Mouse (Mus musculus): Measurements from ENCODE around the gene Hrnr.

The Hrnr gene

DNA sequence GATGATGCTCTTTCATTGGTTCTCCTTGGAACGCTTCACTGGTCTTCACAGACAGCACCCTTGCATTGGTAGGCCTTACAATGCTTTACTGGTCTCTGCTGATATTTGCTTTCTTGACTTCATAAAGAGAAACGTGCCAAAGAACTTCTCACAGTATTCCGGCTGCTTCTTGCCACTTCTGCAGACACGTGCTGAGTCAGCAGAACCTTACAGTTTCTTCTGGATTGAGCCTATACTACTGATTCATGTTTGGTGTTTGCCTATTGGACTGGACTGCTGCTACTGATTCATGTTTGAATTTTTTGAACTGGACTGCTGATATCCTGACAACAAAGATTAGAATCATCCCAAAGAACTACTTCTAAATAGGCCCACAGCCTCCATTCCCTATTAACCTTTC lies 20.5 kb downstream of the Hrnr start:
- Histone ChIP-seq H3K36me3 (ENCODE audit: insufficient read depth, low read length) (no peaks in the 10 kb centered on the region), H3K4me3 (replicated peaks; ENCODE audit: low read length) (no peak overlapping the region), H3K27me3 (ENCODE audit: insufficient read depth, low read length) (no peaks in the 10 kb centered on the region), H3K4me1 (replicated peaks; ENCODE audit: low read depth, low read length) (no peaks in the 10 kb centered on the region), H3K9me3 (ENCODE audit: low read length) (no peaks in the 10 kb centered on the region)
- no peak for TF ChIP-seq POU5F1 (IDR thresholded peaks at IDR 0.05; ENCODE audit: borderline replicate concordance, low read length)
- TF ChIP-seq NANOG (IDR thresholded peaks at IDR 0.05; ENCODE audit: borderline replicate concordance, low read length), result no peak

DNA sequence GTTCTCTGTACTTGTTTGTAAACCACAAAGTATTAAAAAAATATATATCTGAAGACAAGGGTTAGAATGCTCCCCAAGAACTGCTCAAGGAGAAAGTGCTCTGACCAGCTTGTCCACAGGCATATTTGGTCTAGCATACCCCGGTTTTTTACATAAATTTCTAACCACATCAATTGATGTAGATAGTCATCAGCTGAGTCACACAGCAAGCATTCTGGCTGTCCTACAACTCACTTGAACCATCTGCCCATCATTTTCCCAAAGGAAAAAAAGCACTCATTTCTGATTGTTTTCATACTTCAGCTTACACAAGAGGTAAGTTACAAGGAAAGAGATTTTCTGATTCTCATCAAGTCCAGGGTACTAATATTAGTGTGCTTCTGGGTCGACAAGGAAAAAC lies 27.3 kb downstream of the Hrnr start:
- Histone ChIP-seq H3K9me3 (ENCODE audit: low read length) (no peaks in the 10 kb centered on the region), H3K36me3 (ENCODE audit: insufficient read depth, low read length) (no peaks in the 10 kb centered on the region), H3K4me1 (replicated peaks; ENCODE audit: low read depth, low read length) (no peaks in the 10 kb centered on the region), H3K4me3 (replicated peaks; ENCODE audit: low read length) (no peak overlapping the region), H3K27me3 (ENCODE audit: insufficient read depth, low read length) (no peaks in the 10 kb centered on the region)
- TF ChIP-seq CTCF (conservative IDR thresholded peaks at IDR 0.05; ENCODE audit: low read length), result no peak
- TF ChIP-seq NANOG (IDR thresholded peaks at IDR 0.05; ENCODE audit: borderline replicate concordance, low read length), result no peak
- TF ChIP-seq POU5F1 (IDR thresholded peaks at IDR 0.05; ENCODE audit: borderline replicate concordance, low read length), result no peak

DNA sequence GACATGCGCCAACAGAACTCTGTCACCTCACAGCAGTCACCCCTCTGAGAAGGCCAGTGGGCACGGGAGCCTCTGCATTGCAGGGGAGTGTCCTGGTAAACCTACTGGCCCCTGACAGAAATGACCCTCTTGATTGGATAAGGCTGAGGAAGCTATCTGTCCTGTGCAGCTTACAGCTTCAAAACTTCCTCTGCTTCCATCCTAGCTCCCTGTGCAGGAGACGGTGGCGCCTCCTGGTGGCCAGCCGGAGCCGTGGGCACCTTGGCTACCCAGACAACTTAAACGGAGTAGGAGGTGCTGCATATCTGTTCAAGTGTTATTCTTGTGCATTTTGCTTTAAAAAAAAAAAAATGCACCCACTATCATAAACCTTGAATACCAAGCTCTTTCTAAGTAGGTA lies 40.5 kb downstream of the Hrnr start:
- Histone ChIP-seq H3K27me3 (ENCODE audit: insufficient read depth, low read length) (no peaks in the 10 kb centered on the region), H3K4me1 (replicated peaks; ENCODE audit: low read depth, low read length) (peaks cover 8% of the 10 kb centered on the region), H3K9me3 (ENCODE audit: low read length) (no peaks in the 10 kb centered on the region), H3K36me3 (ENCODE audit: insufficient read depth, low read length) (no peaks in the 10 kb centered on the region), H3K4me3 (replicated peaks; ENCODE audit: low read length) (no peak overlapping the region)
- no peak for TF ChIP-seq NANOG (IDR thresholded peaks at IDR 0.05; ENCODE audit: borderline replicate concordance, low read length)
- TF ChIP-seq CTCF (conservative IDR thresholded peaks at IDR 0.05; ENCODE audit: low read length), result peak; percentile 82
- TF ChIP-seq POU5F1 (IDR thresholded peaks at IDR 0.05; ENCODE audit: borderline replicate concordance, low read length), result no peak

DNA sequence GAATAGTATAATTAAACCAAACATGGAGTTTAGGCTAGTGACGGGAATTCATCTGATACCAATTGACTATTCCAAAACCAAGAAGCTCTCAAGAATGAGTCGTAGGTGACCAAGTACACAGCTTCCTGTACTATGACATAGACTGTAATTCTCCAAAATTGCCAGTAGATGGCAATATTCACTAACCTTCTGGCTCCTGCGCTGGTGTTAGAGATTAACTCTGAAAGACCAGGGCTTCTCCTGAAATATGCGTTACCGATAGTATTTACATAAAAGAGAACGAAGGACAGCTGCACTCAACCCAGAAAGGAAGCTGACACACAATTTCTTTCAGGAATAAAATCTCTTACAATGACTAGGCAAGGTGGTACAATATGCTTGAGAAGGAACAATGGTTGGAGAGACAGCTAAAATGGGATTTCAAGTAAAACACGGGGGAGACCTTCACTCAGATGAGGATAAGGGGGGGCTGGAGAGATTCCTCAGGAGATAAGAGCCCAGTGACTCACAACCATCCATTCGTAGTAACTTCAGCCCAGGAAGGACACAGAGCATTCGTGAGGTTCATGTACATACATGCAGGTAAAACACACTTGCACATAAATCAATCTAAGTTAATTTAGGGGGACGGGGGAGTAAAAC lies 42.5 kb downstream of the Hrnr start:
- Histone ChIP-seq H3K36me3 (ENCODE audit: insufficient read depth, low read length) (no peaks in the 10 kb centered on the region), H3K4me3 (replicated peaks; ENCODE audit: low read length) (no peak overlapping the region), H3K4me1 (replicated peaks; ENCODE audit: low read depth, low read length) (peaks cover 8% of the 10 kb centered on the region), H3K27me3 (ENCODE audit: insufficient read depth, low read length) (no peaks in the 10 kb centered on the region), H3K9me3 (ENCODE audit: low read length) (no peaks in the 10 kb centered on the region)
- TF ChIP-seq POU5F1 (IDR thresholded peaks at IDR 0.05; ENCODE audit: borderline replicate concordance, low read length) (no peak), NANOG (IDR thresholded peaks at IDR 0.05; ENCODE audit: borderline replicate concordance, low read length) (no peak), CTCF (conservative IDR thresholded peaks at IDR 0.05; ENCODE audit: low read length) (peak; percentile 70)

DNA sequence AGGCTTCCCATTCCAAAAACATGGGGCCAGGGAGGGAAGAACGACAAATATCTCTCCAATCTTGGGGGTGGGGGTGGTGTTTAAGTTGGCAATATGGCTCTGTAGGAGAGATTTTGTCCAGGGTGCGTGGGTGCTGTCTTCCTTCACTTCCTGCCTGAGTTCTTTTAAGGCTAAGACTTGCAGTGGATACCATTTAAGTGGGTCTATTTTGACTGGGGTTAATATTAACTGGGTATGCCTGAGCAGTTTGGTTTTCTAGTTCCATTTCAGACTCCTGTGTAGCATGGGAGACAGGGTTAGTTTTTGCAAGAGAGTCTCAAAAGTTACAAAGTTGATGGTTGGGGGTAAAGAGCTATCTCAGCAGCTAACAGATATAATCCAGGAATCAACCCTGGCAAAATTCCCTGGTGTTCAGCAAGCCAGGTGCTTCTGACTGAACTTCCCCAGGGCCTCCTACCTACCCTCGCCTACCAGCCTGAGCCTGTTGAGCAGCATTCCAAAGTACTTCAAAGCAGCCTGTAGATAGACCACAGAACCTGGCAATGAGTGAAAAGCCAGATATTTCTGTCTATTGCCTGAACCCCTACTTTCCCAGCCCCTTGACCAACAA lies 47.5 kb downstream of the Hrnr start:
- Histone ChIP-seq H3K9me3 (ENCODE audit: low read length) (no peaks in the 10 kb centered on the region), H3K27me3 (ENCODE audit: insufficient read depth, low read length) (no peaks in the 10 kb centered on the region), H3K36me3 (ENCODE audit: insufficient read depth, low read length) (no peaks in the 10 kb centered on the region), H3K4me1 (replicated peaks; ENCODE audit: low read depth, low read length) (peaks cover 7% of the 10 kb centered on the region), H3K4me3 (replicated peaks; ENCODE audit: low read length) (no peak overlapping the region)
- TF ChIP-seq POU5F1 (IDR thresholded peaks at IDR 0.05; ENCODE audit: borderline replicate concordance, low read length), result no peak
- TF ChIP-seq CTCF (conservative IDR thresholded peaks at IDR 0.05; ENCODE audit: low read length), result no peak
- no peak for TF ChIP-seq NANOG (IDR thresholded peaks at IDR 0.05; ENCODE audit: borderline replicate concordance, low read length)

DNA sequence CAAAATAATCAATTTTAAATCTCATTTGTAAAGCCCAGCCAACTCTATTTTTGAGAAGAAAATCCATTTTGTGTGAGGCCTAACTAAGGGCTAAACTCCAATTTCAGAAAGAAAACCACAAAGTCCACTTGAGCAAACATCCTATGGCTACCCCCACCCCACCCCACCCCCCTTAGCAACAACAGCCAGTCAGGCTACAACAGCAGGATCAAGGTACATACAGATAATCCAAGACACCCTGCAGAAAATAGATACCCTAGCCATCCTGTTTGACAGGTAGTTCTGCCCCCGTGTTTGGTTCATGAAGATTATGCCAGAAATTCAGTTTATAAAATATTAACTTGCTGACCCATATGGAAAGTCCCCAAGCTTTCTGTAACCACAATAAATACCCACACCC lies 48.6 kb downstream of the Hrnr start:
- no peaks in the 10 kb centered on the region for H3K27me3 ChIP-seq (ENCODE audit: insufficient read depth, low read length)
- TF ChIP-seq POU5F1 (IDR thresholded peaks at IDR 0.05; ENCODE audit: borderline replicate concordance, low read length) (no peak), CTCF (conservative IDR thresholded peaks at IDR 0.05; ENCODE audit: low read length) (no peak)
- H3K36me3 ChIP-seq (ENCODE audit: insufficient read depth, low read length), result no peaks in the 10 kb centered on the region
- H3K4me1 ChIP-seq (replicated peaks; ENCODE audit: low read depth, low read length), result no peaks in the 10 kb centered on the region
- no peaks in the 10 kb centered on the region for H3K9me3 ChIP-seq (ENCODE audit: low read length)
- no peak overlapping the region for H3K4me3 ChIP-seq (replicated peaks; ENCODE audit: low read length)

DNA sequence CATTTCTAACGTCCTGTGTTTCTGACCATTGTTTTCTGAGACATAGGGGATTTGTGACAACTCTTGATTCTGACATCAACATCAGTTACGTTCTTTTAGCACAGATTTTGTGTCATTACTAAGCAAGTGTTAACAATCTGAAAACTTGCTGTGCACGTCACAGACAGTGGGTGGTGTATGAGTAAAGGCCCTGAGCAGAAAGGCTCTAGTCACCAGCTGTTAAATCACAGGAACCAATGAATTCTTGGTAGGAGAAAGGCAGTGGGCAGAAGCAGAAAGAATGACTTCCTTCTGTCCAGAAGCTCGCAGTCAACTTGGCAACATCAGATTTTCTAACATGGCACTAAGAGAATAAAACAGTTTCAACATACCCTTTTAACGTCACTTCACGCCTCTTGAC lies 53.9 kb downstream of the Hrnr start:
- H3K27me3 ChIP-seq (ENCODE audit: insufficient read depth, low read length), result no peaks in the 10 kb centered on the region
- no peak overlapping the region for H3K4me3 ChIP-seq (replicated peaks; ENCODE audit: low read length)
- H3K36me3 ChIP-seq (ENCODE audit: insufficient read depth, low read length), result no peaks in the 10 kb centered on the region
- TF ChIP-seq CTCF (conservative IDR thresholded peaks at IDR 0.05; ENCODE audit: low read length) (no peak), NANOG (IDR thresholded peaks at IDR 0.05; ENCODE audit: borderline replicate concordance, low read length) (no peak), POU5F1 (IDR thresholded peaks at IDR 0.05; ENCODE audit: borderline replicate concordance, low read length) (no peak)
- H3K9me3 ChIP-seq (ENCODE audit: low read length), result no peaks in the 10 kb centered on the region
- H3K4me1 ChIP-seq (replicated peaks; ENCODE audit: low read depth, low read length), result peaks cover 7% of the 10 kb centered on the region

DNA sequence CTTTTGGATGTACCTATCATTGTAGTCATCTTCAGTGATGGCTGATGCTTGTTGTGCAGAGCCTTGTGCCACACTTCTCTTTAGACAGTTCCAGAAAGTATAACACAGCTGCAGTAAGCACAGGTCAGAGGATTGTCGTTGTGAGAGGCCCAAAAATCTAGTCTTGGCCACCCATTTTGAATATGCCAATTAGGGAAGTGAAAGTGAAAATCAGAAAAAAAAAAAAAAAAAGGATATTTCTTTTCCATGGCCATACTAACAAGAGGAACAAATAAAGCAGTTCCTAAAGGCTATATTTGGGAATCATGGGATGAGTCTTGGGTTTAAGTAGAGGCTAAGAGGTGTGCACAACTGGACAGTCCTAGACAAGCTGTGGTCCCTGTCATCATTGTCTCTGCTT lies 55.6 kb downstream of the Hrnr start:
- no peaks in the 10 kb centered on the region for H3K36me3 ChIP-seq (ENCODE audit: insufficient read depth, low read length)
- H3K4me1 ChIP-seq (replicated peaks; ENCODE audit: low read depth, low read length), result peaks cover 10% of the 10 kb centered on the region
- TF ChIP-seq POU5F1 (IDR thresholded peaks at IDR 0.05; ENCODE audit: borderline replicate concordance, low read length), result no peak
- no peak for TF ChIP-seq NANOG (IDR thresholded peaks at IDR 0.05; ENCODE audit: borderline replicate concordance, low read length)
- TF ChIP-seq CTCF (conservative IDR thresholded peaks at IDR 0.05; ENCODE audit: low read length), result no peak
- H3K27me3 ChIP-seq (ENCODE audit: insufficient read depth, low read length), result no peaks in the 10 kb centered on the region
- H3K9me3 ChIP-seq (ENCODE audit: low read length), result no peaks in the 10 kb centered on the region
- no peak overlapping the region for H3K4me3 ChIP-seq (replicated peaks; ENCODE audit: low read length)

DNA sequence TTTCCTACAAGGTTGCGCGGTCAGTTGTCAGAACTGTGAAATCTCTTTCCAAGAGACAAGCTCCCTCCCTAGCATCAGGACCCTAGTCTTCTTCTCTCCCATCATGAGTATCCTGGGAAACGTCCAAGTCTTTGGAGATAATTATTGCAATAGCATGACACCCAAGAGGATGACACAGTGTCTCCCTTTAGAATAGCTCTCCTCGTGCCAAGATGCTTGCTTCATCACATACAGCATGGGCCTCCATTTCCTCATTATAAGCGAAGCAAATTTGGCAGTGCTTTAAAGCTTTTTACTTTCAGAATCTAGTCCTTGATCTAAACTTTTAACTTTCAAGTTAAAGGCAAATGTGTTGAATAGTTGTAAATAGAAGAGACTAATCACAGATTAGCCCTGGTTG lies 56.1 kb downstream of the Hrnr start:
- TF ChIP-seq CTCF (conservative IDR thresholded peaks at IDR 0.05; ENCODE audit: low read length) (no peak), NANOG (IDR thresholded peaks at IDR 0.05; ENCODE audit: borderline replicate concordance, low read length) (no peak), POU5F1 (IDR thresholded peaks at IDR 0.05; ENCODE audit: borderline replicate concordance, low read length) (no peak)
- peaks cover 10% of the 10 kb centered on the region for H3K4me1 ChIP-seq (replicated peaks; ENCODE audit: low read depth, low read length)
- no peaks in the 10 kb centered on the region for H3K36me3 ChIP-seq (ENCODE audit: insufficient read depth, low read length)
- H3K27me3 ChIP-seq (ENCODE audit: insufficient read depth, low read length), result no peaks in the 10 kb centered on the region
- no peak overlapping the region for H3K4me3 ChIP-seq (replicated peaks; ENCODE audit: low read length)
- no peaks in the 10 kb centered on the region for H3K9me3 ChIP-seq (ENCODE audit: low read length)
